Mouse (Mus musculus): ENCODE results near the gene Prss53.

DNA sequence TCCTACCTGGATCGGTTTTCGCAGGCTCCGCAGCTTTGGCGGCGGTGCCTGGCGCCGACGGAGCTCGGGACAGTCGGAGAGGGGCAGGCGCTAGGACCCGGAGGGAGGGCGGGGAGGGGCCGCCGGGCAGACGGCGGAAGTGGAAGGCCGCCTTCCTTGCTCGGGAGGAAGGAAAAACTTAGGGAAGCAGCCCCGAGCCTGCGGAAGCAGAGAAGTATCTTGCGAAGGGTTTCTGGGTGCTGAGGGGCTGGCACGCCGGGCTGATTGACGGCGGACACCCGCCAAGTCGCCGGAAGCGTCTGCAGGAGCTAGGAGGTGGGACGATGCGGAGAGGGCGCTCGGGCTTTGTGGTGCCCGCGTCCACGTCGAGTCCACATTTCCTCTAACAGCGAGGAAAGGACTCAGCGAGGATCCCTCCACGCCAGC lies 14.7 kb downstream of the Prss53 start, which contains the start of gene Zfp646:
- TF ChIP-seq FLI1 (IDR thresholded peaks at IDR 0.05; ENCODE audit: low read length), result no peak
- TF ChIP-seq GATA1 (IDR thresholded peaks at IDR 0.05; ENCODE audit: borderline replicate concordance, low read length), result no peak

All from megakaryocyte, embryonic 14.5 days (primary cell).